Mouse (Mus musculus) CH12.LX (cell line): ENCODE measurements at regions not wholly inside any gene's neighbourhood (a gene's known extent, or its start where the extent isn't known, plus 50 kb on each side); places are given as distances from the start of the nearest gene placed in this dataset.

ENCODE experiments used
- DNase-seq: peaks from one replicate; pipeline ENCODE4 v3.0.0-alpha.2; 2013; ENCODE audit errors: extremely low read depth
- H3K27ac ChIP-seq: 2 replicates; pipeline ENCODE4 v1.5.1; 2012; ENCODE audit warnings: low read depth, mild to moderate bottlenecking, control low read depth, moderate library complexity; ENCODE audit not compliant: insufficient read depth
- H3K27me3 ChIP-seq: replicated peaks from 2 replicates; pipeline ENCODE3; 2012; ENCODE audit warnings: inconsistent platforms
- H3K36me3 ChIP-seq, 2 experiments: replicated peaks in 1 of 2; 2 replicates each; pipeline versions ENCODE3 to v1.6.1; 2012; ENCODE audit warnings: inconsistent platforms in 1 of 2, low read length in 1 of 2, mild to moderate bottlenecking in 1 of 2, mixed read lengths in 1 of 2, moderate library complexity in 1 of 2; ENCODE audit not compliant: control insufficient read depth in 1 of 2, insufficient read depth in 1 of 2
- H3K4me1 ChIP-seq, 2 experiments: 2 replicates each; pipeline ENCODE4 v1.6.1; 2012; ENCODE audit warnings: inconsistent platforms in 1 of 2, moderate library complexity in 1 of 2; ENCODE audit not compliant: insufficient read depth in 2 of 2, control insufficient read depth in 1 of 2
- H3K4me2 ChIP-seq: 2 replicates; pipeline ENCODE4 v1.6.1; 2012; ENCODE audit warnings: low read depth, mild to moderate bottlenecking, control low read depth; ENCODE audit not compliant: poor library complexity, insufficient read depth, severe bottlenecking
- H3K4me3 ChIP-seq, 3 experiments: fragments of 150-350 bp in 1 of 3; sonication (generic) in 1 of 3; replicated peaks in 1 of 3; 2 replicates each; pipeline versions ENCODE3 to v1.5.1; 2011 to 2012; ENCODE audit warnings: low read depth in 2 of 3, low read length in 2 of 3, mild to moderate bottlenecking in 2 of 3, moderate library complexity in 2 of 3, control low read depth in 1 of 3, improper control_type of control experiment in 1 of 3, inconsistent platforms in 1 of 3, mixed read lengths in 1 of 3; ENCODE audit not compliant: poor library complexity in 1 of 3
- H3K79me2 ChIP-seq: replicated peaks from 2 replicates; pipeline ENCODE4 v1.6.1; 2012; ENCODE audit warnings: mild to moderate bottlenecking, moderate library complexity; ENCODE audit not compliant: control insufficient read depth, poor library complexity, insufficient read depth, severe bottlenecking; ENCODE audit errors: extremely low read depth
- H3K9ac ChIP-seq: 2 replicates; pipeline ENCODE4 v1.6.1; 2012; ENCODE audit warnings: low read depth, mild to moderate bottlenecking, control low read depth, moderate library complexity; ENCODE audit not compliant: insufficient read depth
- H3K9me3 ChIP-seq: replicated peaks from 2 replicates; pipeline ENCODE3; 2012; ENCODE audit warnings: low read length, inconsistent platforms, mixed read lengths
- CTCF ChIP-seq, 2 experiments: IDR thresholded peaks in 1 of 2; conservative IDR thresholded peaks in 1 of 2; 2 replicates each; pipeline ENCODE4 v1.5.1; 2011 to 2012; ENCODE audit warnings: low read depth in 2 of 2, low read length in 2 of 2, improper control_type of control experiment in 1 of 2, inconsistent platforms in 1 of 2, mild to moderate bottlenecking in 1 of 2, moderate library complexity in 1 of 2
- ELF1 ChIP-seq: IDR thresholded peaks from 2 replicates; pipeline ENCODE4 v1.6.1; 2014; ENCODE audit warnings: low read depth, mild to moderate bottlenecking, inconsistent platforms, low read length, improper control_type of control experiment
- ETS1 ChIP-seq: conservative IDR thresholded peaks from 2 replicates; pipeline ENCODE4 v1.6.1; 2012; ENCODE audit warnings: low read depth, mild to moderate bottlenecking, inconsistent platforms, low read length, improper control_type of control experiment, moderate library complexity
- HCFC1 ChIP-seq: IDR thresholded peaks from 2 replicates; pipeline ENCODE4 v1.6.1; 2012; ENCODE audit warnings: low read depth, mild to moderate bottlenecking, inconsistent platforms, low read length, improper control_type of control experiment
- IRF4 ChIP-seq: IDR thresholded peaks from 2 replicates; pipeline ENCODE4 v1.6.1; 2014; ENCODE audit warnings: low read depth, mild to moderate bottlenecking, inconsistent platforms, low read length, improper control_type of control experiment
- JUN ChIP-seq: IDR thresholded peaks from 2 replicates; pipeline ENCODE4 v1.6.1; 2011; ENCODE audit warnings: low read depth, mild to moderate bottlenecking, low read length, improper control_type of control experiment, moderate library complexity; ENCODE audit not compliant: insufficient read depth
- KAT2A ChIP-seq: IDR thresholded peaks from 2 replicates; pipeline ENCODE4 v1.6.1; 2012; ENCODE audit warnings: low read length, improper control_type of control experiment, inconsistent platforms; ENCODE audit not compliant: insufficient replicate concordance
- MAFK ChIP-seq: IDR thresholded peaks from 2 replicates; pipeline ENCODE4 v1.6.1; 2011; ENCODE audit warnings: low read length, improper control_type of control experiment; ENCODE audit not compliant: insufficient replicate concordance
- MAZ ChIP-seq: IDR thresholded peaks from 2 replicates; pipeline ENCODE4 v1.6.1; 2012; ENCODE audit warnings: low read depth, mild to moderate bottlenecking, inconsistent platforms, low read length, improper control_type of control experiment, moderate library complexity
- PAX5 ChIP-seq: IDR thresholded peaks from 2 replicates; pipeline ENCODE4 v1.6.1; 2012; ENCODE audit warnings: low read length, inconsistent platforms, mixed read lengths
- POLR2AphosphoS2 ChIP-seq: IDR thresholded peaks from 2 replicates; pipeline ENCODE4 v1.6.1; 2011; ENCODE audit warnings: low read depth, low read length, improper control_type of control experiment
- RAD21 ChIP-seq: IDR thresholded peaks from 2 replicates; pipeline ENCODE4 v1.6.1; 2011; ENCODE audit warnings: low read depth, mild to moderate bottlenecking, low read length, improper control_type of control experiment, moderate library complexity
- SMC3 ChIP-seq: IDR thresholded peaks from 2 replicates; pipeline ENCODE4 v1.6.1; 2011; ENCODE audit warnings: low read depth, low read length, improper control_type of control experiment
- TCF12 ChIP-seq: IDR thresholded peaks from 2 replicates; pipeline ENCODE4 v1.6.1; 2014; ENCODE audit warnings: low read depth, mild to moderate bottlenecking, inconsistent platforms, low read length, improper control_type of control experiment
- USF1 ChIP-seq: IDR thresholded peaks from 2 replicates; pipeline ENCODE4 v1.6.1; 2014; ENCODE audit warnings: low read depth, mild to moderate bottlenecking, inconsistent platforms, low read length, improper control_type of control experiment
- USF2 ChIP-seq: conservative IDR thresholded peaks from 2 replicates; pipeline ENCODE4 v1.6.1; 2011; ENCODE audit warnings: low read depth, low read length, improper control_type of control experiment
- ZC3H11A ChIP-seq: IDR thresholded peaks from 2 replicates; pipeline ENCODE4 v1.6.1; 2012; ENCODE audit warnings: low read depth, mild to moderate bottlenecking, inconsistent platforms, low read length, improper control_type of control experiment
- ZKSCAN1 ChIP-seq: IDR thresholded peaks from 2 replicates; pipeline ENCODE4 v1.6.1; 2012; ENCODE audit warnings: low read depth, inconsistent platforms, low read length, improper control_type of control experiment, borderline replicate concordance
- ZNF384 ChIP-seq: IDR thresholded peaks from 2 replicates; pipeline ENCODE4 v1.6.1; 2012; ENCODE audit warnings: low read depth, low read length, improper control_type of control experiment, inconsistent platforms
- dilution Hi-C: fragments of 300-500 bp; cut with MboI; formaldehyde crosslinking; loops from 2 replicates; pipeline ENCODE4 v1.14.3; 2020; ENCODE audit warnings: low sequenced_read_pairs; ENCODE audit not compliant: extremely low pct_unique_long_range_greater_than_20kb, extremely low pct_ligation_motif_present
- in situ Hi-C: fragments of 300-500 bp; cut with MboI; formaldehyde crosslinking; loops from 3 replicates; pipeline ENCODE4 v1.14.3; 2019; ENCODE audit warnings: low sequenced_read_pairs, low pct_ligation_motif_present, low pct_unique_long_range_greater_than_20kb, mixed read lengths

DNA sequence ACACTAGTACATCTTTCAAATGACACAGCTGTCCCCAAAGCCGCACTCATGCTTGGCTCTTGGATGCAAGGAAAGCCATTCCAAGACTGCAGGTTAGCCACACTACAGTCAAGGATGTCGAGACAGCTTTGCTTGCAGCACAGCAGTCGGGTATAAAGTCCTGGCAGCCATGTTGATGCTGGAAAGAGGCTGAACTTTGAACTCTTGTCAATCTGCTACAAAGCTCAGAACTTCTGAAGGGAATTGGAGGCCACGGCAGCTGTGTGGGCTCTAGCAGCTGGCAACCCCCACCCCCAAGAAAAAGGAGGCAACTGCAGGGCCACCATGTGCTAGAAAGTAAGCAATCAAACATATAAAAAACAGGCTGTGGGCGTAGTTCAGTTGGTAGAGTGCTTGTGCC is 90.0 kb upstream of the Zcchc2 start:
- no peaks in the 10 kb centered on the region for H3K27me3 ChIP-seq

DNA sequence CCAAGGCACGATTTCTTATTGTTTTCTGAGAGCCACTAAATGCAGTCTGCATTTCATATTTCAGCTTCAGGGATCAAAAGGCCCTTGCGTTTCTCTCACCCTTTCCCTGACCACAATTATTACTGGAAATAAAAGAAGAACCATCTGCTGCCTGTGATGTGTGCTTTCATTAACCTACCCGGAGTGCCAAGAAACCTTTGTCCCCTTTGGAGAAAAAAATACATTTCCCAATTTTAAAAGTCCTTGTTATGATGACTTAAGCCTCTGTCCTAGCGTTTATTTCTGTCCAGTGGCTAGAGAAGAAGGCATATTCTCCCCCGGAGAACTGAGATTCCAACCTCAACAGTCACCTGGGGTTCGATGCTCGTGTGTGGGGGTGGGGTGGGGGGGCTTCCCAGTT is 89.3 kb upstream of the Zcchc2 start:
- dilution Hi-C loops: no loop called here
- TF ChIP-seq ELF1 (no peak), IRF4 (no peak), CTCF (conservative IDR thresholded peaks at IDR 0.05 in 1 of 2, IDR thresholded peaks at IDR 0.05 in 1 of 2; ENCODE audit: low read depth in 2 of 2, low read length in 2 of 2) (no peak), USF1 (no peak), HCFC1 (no peak), TCF12 (no peak), MAZ (no peak), SMC3 (no peak), ZNF384 (no peak), ETS1 (no peak), POLR2AphosphoS2 (no peak), JUN (no peak), KAT2A (no peak), MAFK (no peak), ZKSCAN1 (no peak), ZC3H11A (no peak), RAD21 (no peak), USF2 (no peak)
- no peaks in the 10 kb centered on the region for H3K27me3 ChIP-seq
- H3K36me3 ChIP-seq: no peaks in the 10 kb centered on the region
- in situ Hi-C loops: loop anchor here (10.0 kb wide), 2 partner anchors 84 to 494 kb away; no protein-coding TSS in a partner anchor
- H3K79me2 ChIP-seq: no peaks in the 10 kb centered on the region
- H3K9ac ChIP-seq: no peak overlapping the region
- H3K27ac ChIP-seq: no peak overlapping the region
- no peak overlapping the region for H3K4me2 ChIP-seq
- peaks cover 0 to 11% of the 10 kb centered on the region in 2 experiments; a peak in 2 of 4 replicates for H3K4me1 ChIP-seq
- H3K4me3 ChIP-seq: no peak overlapping the region
- no peak for DNase-seq
- H3K9me3 ChIP-seq: peaks cover 3% of the 10 kb centered on the region

More for the DNA sequence above, 90.0 kb upstream of the Zcchc2 start:
- no peak for DNase-seq
- no peak overlapping the region for H3K4me3 ChIP-seq
- peaks cover 0 to 9% of the 10 kb centered on the region in 2 experiments; a peak in 2 of 4 replicates for H3K4me1 ChIP-seq
- no peak overlapping the region for H3K27ac ChIP-seq
- no peak overlapping the region for H3K9ac ChIP-seq
- no peak for TF ChIP-seq PAX5
- no peaks in the 10 kb centered on the region for H3K36me3 ChIP-seq
- H3K79me2 ChIP-seq: no peaks in the 10 kb centered on the region
- H3K9me3 ChIP-seq: peaks cover 3% of the 10 kb centered on the region
- H3K4me2 ChIP-seq: no peak overlapping the region
- in situ Hi-C loops (loop anchor here (10.0 kb wide), 2 partner anchors 85 to 495 kb away; no protein-coding TSS in a partner anchor), dilution Hi-C loops (no loop called here)
